Mouse (Mus musculus): Measurements from ENCODE around the gene Ears2.
A peak's percentile ranks its signal among the peaks of the same experiment; 100 is the strongest.

Gene Ears2

DNA sequence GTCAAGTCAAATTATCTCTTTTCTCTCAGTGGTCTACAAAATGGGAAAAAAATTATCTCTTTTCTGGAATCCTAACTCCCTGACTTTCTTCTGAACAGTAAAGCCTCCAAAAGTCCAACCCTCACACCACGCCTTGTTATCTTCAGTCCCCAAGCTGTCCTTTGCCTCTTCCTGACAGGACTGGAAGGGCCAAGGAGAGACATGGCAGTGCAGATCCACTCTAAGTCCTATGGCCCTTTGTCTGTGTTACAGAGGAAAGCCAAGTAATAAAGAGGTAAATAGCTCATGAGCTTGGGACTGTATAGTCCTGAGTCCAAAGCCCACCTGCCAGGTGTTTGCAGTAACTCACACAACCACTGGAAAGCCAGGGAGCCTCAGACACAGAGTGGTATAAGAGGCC, 21.4 kb downstream of the Ears2 start:
- no peak for DNase-seq (ENCODE audit: inconsistent age in 2 of 2, low spot score in 1 of 2)

DNA sequence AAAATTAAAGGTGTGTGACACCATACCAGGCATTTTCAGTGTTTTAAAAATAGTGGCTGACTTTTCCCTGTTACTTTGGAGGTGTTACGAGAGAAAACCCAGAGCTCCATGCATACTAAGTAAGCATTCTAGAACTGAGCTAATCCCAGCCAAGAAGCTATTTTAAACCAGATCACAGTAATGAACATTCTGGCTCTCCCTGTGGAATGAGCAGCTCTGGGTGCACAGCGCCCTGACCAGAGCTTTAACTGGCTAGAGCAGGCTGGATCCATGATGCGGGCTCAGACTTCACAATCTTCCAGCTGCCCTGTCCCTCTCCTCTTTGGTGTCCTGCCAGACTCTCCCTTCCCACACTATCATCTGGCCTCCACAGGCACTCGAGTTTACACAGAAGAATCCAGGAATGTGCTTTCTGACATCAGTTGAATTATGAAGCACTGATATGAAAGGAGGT, 21.9 kb downstream of the Ears2 start:
- DNase-seq (ENCODE audit: inconsistent age in 2 of 2, low spot score in 1 of 2) = peak; percentile 31 to 56

GRCm38 (mm10) chr7:122044106-122044505, 23.0 kb downstream of the Ears2 start:
- DNase-seq (ENCODE audit: inconsistent age in 2 of 2, low spot score in 1 of 2) = no peak

DNA sequence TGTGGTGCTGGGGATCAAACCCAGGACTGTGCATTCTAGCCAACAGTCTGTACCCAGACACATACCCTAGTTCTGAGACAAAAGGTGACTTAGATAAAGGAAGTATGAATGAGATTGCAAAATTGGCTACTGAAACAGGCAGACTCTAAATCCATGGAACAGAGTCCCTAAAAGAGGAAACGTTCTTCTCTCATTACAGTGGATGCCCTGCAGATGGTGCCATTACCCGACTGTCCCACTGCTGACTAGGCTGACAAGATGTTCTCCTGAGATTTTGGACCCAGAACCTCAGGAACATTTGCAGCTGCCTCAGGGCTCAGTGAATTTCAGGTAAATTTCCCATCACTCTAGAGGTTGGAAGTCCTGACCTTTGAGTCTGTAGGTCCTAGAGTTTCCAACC, 32.7 kb downstream of the Ears2 start:
- DNase-seq (ENCODE audit: inconsistent age in 2 of 2, low spot score in 1 of 2) = no peak

GRCm38 (mm10) chr7:122033371-122033770, 33.7 kb downstream of the Ears2 start:
- no peak for DNase-seq (ENCODE audit: inconsistent age in 2 of 2, low spot score in 1 of 2)

DNA sequence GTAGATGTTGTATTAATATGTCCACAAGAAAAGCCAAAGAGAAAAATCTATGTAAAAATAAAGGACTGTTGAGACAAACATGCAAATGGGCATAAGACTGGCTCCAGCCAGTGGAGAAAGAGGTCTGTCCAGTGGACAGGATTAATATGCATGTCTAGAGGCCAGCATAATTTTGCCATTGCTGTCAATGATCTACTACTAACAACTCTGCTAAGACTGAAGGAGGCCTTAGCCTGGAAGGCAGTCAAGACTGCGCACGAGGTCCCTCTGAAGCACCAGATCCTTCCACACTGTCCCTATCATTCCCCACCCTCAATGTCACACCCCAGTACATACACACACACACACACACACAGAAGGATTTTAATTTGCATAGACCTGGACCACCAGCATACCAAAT, 44.9 kb downstream of the Ears2 start:
- DNase-seq (ENCODE audit: inconsistent age in 2 of 2, low spot score in 1 of 2) = no peak

- DNase-seq (ENCODE audit: inconsistent age in 2 of 2, low spot score in 1 of 2) = peak; percentile 91 to 95
Measured at GRCm38 (mm10) chr7:122020667-122021354, 46.3 kb downstream of the Ears2 start, which contains the start of gene Gga2. TSS of gene Gga2 (minus strand) at chr7:122021222.

DNA sequence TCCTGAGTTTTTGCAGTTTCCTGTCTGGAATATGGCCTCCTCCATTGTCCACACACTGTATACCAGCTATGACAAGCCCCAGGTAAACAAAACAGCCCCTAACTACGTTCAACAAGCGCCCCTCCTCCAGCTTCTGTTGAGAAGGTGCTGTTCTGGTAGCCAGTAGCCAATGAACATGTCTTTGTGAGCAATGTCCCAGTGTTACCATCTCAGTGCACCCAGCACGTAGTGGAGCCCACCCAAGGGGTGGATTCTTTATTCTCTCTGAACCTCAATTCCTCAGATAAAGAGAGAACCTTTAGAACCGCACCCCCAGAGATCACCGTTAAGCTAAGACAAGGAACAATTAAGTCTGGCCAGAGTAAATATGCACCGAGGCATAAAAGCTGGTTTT, 46.8 kb downstream of the Ears2 start:
- no peak for DNase-seq (ENCODE audit: inconsistent age in 2 of 2, low spot score in 1 of 2)

- DNase-seq (ENCODE audit: inconsistent age in 2 of 2, low spot score in 1 of 2) = no peak
Measured at GRCm38 (mm10) chr7:122018978-122019377, 48.1 kb downstream of the Ears2 start.

- no peak for DNase-seq (ENCODE audit: inconsistent age in 2 of 2, low spot score in 1 of 2)
Measured at GRCm38 (mm10) chr7:122018247-122018646, 48.8 kb downstream of the Ears2 start.

DNA sequence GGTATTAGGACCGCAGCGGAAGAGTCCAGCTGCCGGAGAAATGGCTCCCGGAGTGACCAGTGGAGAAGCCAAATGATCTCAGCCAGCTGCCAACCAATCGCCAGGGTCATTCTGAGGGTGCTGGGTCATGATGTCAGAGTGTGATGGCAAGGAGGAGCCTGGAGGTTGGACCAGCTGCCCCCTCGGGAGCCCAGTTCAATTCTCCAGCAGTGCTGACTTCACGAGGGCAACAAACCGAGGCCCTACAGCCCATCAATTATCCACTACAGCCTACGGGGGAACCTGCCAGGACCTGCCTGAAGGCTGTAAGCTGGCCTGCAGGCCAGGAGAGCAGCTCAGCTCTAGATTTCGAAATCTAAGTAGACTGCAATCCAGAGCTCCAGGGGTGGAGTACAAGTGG, 51.3 kb downstream of the Ears2 start:
- peak; percentile 19 to 71 for DNase-seq (ENCODE audit: inconsistent age in 2 of 2, low spot score in 1 of 2)

DNA sequence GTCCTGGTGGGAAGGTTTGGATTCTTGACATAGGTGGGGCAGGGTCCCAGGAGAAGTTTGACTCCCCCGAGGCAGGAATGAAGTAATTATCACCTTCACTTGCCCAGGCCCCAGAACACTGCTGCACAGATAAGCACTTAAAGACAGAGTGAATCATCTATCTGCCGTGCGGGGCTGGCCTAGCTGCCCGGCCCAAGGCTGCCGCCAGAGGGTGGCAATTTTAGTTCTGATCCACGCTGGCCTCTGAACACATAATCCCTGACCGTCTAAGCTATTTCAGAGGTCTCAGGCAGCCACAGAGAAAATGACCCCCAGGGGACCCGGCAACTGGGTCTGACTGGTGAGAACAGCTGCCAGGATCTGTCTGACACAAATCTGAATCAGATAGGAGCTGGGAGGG, 52.0 kb downstream of the Ears2 start:
- peak; percentile 64 to 84 for DNase-seq (ENCODE audit: inconsistent age in 2 of 2, low spot score in 1 of 2)

GRCm38 (mm10) chr7:122012949-122013348, 54.1 kb downstream of the Ears2 start:
- DNase-seq (ENCODE audit: inconsistent age in 2 of 2, low spot score in 1 of 2) = no peak

DNA sequence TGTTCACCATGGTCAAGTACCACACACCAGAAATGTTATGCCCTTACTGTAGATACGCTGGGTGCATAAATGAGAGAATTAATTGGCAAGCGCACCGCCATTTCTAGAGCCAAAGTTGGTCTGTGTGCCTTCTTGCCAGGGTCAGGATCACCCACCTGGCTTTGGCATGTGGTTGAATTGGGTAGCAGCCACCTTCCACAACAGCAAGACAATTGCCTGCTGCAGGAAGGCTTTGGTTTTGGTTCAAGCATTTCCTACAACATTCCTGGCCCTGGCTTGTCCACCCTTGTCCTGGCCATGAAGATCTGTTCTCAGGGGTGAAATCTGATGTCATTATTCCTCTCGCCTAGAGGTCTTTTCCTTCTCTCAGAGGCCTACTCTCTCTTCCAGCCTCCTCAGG, 54.7 kb downstream of the Ears2 start:
- no peak for DNase-seq (ENCODE audit: inconsistent age in 2 of 2, low spot score in 1 of 2)

GRCm38 (mm10) chr7:122000396-122000795, 66.7 kb downstream of the Ears2 start:
- DNase-seq (ENCODE audit: inconsistent age in 2 of 2, low spot score in 1 of 2) = no peak

DNA sequence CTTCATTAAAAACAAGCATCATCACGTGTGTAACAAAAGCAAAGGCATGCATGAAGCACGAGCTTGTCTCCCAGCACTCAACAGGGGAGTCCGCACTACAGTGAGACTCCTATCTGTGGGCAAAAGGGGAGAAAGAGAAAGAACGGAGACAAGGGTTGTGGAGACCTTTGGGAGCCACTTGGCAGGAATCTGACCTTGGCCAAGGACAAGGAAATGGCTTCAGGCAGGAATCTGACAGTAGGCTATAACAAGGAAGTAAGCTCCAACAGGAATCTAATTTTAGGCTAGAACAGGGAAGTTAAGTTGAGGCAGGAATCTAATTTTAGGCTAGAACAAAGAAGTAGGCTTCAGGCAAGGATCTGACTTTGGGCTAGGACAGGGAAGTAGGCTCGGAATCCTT, 71.1 kb downstream of the Ears2 start:
- DNase-seq (ENCODE audit: inconsistent age in 2 of 2, low spot score in 1 of 2) = no peak
